Mouse (Mus musculus) gastrocnemius, adult 2 months (tissue): ENCODE data around the gene Pigz. TPM values are rescaled to one million over a fixed set of nuclear protein-coding genes. Genes with fewer than 3 reads are reported as not detected.

Experiments
- DNase-seq: peaks from one replicate; pipeline ENCODE4 v3.0.0; 2022
- H3K27ac ChIP-seq: fragments of 200-600 bp; 2 replicates; pipeline ENCODE4 v1.8.1; 2022; ENCODE audit warnings: mild to moderate bottlenecking
- H3K4me3 ChIP-seq: fragments of 200-600 bp; 2 replicates; pipeline ENCODE4 v1.8.1; 2022; ENCODE audit warnings: mild to moderate bottlenecking, moderate library complexity
- CTCF ChIP-seq: fragments of 200-600 bp; IDR thresholded peaks from 2 replicates; pipeline ENCODE4 v1.8.1; 2022; ENCODE audit warnings: antibody characterized with exemption, mild to moderate bottlenecking, moderate library complexity
- intact Hi-C: fragments of 180-260 bp; cut with DNase I; formaldehyde crosslinking; loops from one replicate; pipeline ENCODE4 v1.15.1; 2025
- microRNA-seq: library from miRNA; unstranded; fragments of <30 nt; microRNA quantifications from one replicate; pipeline ENCODE4 v1.2.0, GENCODE M21; 2021
- total RNA-seq, 2 experiments: library from RNA; stranded (reverse); gene quantifications; 2 replicates each; pipeline ENCODE4 v1.2.3; 2021

Pigz gene
- total RNA-seq, 2 experiments from 2014 or later = 0.20 to 0.71 TPM

DNA sequence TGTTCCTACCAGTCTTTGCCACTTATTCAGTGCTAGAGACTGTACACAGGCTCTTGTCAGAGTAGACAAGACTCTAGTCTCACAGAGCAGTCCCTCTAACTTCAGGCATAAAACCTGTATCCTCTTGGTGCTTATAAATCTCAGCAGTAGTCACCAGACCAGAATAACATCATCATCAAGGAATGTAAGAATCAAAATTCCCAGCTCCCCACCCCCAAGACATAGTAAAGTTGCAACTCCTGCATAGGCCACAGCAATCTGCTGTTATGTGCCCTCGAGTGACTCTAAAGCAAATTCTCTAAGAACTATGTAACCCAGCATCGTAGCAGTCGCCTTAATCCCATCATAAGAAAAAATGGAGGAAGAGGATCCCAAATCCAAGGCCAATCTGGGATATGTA, 45.9 kb downstream of the Pigz start:
- H3K4me3 ChIP-seq = no peak overlapping the region
- H3K27ac ChIP-seq = no peak overlapping the region
- intact Hi-C loops = no loop called here
- no peak for DNase-seq
- TF ChIP-seq CTCF = no peak

- H3K4me3 ChIP-seq = no peak overlapping the region
- intact Hi-C loops = no loop called here
- H3K27ac ChIP-seq = no peak overlapping the region
- no peak for DNase-seq
- peak; percentile 12; the same call in 1 of the 2 replicates for TF ChIP-seq CTCF
These were observed 47.3 kb downstream of the Pigz start for GRCm38 (mm10) chr16:31980946-31981345.

DNA sequence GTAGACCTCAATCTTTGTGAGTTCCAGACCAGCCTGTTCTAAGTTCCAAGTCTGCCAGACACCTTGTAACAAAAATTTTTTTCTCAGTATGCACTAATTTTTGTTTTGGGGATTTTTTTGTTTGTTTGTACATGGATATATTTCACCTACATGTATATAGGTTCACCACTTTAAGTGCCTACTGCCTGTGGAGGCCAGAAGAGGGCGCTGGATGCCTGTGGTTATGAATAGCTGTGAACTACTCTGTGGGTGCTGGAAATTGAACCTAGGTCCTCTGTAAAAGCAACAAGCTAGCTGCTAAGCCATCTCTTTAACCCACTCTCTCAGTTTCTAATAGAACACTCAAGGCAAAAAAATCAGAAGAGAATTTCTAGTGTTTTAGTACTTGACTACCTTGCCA, 58.4 kb downstream of the Pigz start:
- Histone ChIP-seq H3K4me3 (no peak overlapping the region), H3K27ac (no peak overlapping the region)
- TF ChIP-seq CTCF = peak; percentile 24; the same call in 1 of the 2 replicates
- intact Hi-C loops = no loop called here
- DNase-seq = no peak

GRCm38 (mm10) chr16:31993195-31993594, 59.5 kb downstream of the Pigz start:
- DNase-seq = no peak
- Histone ChIP-seq H3K27ac (no peak overlapping the region), H3K4me3 (no peak overlapping the region)
- intact Hi-C loops = no loop called here
- no peak for TF ChIP-seq CTCF

- Histone ChIP-seq H3K4me3 (no peak overlapping the region), H3K27ac (no peak overlapping the region)
- no peak for TF ChIP-seq CTCF
- DNase-seq = no peak
- intact Hi-C loops = no loop called here
These were observed 60.3 kb downstream of the Pigz start for GRCm38 (mm10) chr16:31993946-31994345.

Small RNA genes within 50 kb of the gene (microRNA-seq; reads per million reads assigned to microRNA genes)
- not detected for gene Gm26269

Other genes with a start within 250 kb of the Pigz start
- not detected for gene Meltf, start 55.0 kb upstream of the Pigz start, total RNA-seq
- gene 0610012G03Rik, start 14.6 kb downstream of the Pigz start, total RNA-seq = 10 to 100 TPM; 52.1 to 66.5 TPM
- 10 to 100 TPM; 11.5 to 17.9 TPM for gene Ncbp2, start 14.7 kb downstream of the Pigz start, total RNA-seq
- 10 to 100 TPM; 10.3 to 12.8 TPM for gene Senp5, start 69.4 kb downstream of the Pigz start, total RNA-seq
- 10 to 100 TPM; 13.3 to 15.8 TPM for gene Pak2, start 145.5 kb downstream of the Pigz start, total RNA-seq
- gene Pigx, start 165.9 kb downstream of the Pigz start, total RNA-seq = 10 to 100 TPM; 11.3 to 12.6 TPM
- gene Cep19, start 165.9 kb downstream of the Pigz start, total RNA-seq = 1 to 10 TPM; 8.3 to 8.4 TPM
- gene Nrros, start 231.7 kb downstream of the Pigz start, total RNA-seq = 1 to 10 TPM; 1.6 TPM
- gene Bex6, start 246.0 kb downstream of the Pigz start, total RNA-seq = not detected